8 mouse cellular contexts compared by ENCODE assay signal in genomic region chr9:44125546-44126428, GRCm38 (mm10). TPM values are rescaled to one million over a fixed set of nuclear protein-coding genes. Genes with fewer than 3 reads are reported as not detected.
A peak's percentile ranks its signal among the peaks of the same experiment; 100 is the strongest.
DNase-seq lines count a peak whose midpoint lies in the region; ATAC-seq and TF ChIP-seq lines count a peak whose summit lies in the region.

No protein-coding gene starts in this region.

- peak overlapping the region; percentile 35 for H3K4me2 ChIP-seq in forebrain, embryonic 16.5 days (ENCODE audit: low read length)
- peak overlapping the region; percentile 6; the same call in 1 of the 2 replicates for H3K4me2 ChIP-seq in lung, embryonic 14.5 days

- peak; percentile 81 for ATAC-seq in forebrain, embryonic 16.5 days
- ATAC-seq in lung, embryonic 14.5 days (ENCODE audit: insufficient read depth) = peak; percentile 7; the same call in 1 of the 2 replicates

- peak overlapping the region; percentile 9; the same call in 1 of the 2 replicates for H3K27ac ChIP-seq in forebrain, embryonic 16.5 days (ENCODE audit: low read length)
- peak overlapping the region; percentile 51 for H3K27ac ChIP-seq in layer of hippocampus, adult 2 months
- H3K27ac ChIP-seq in lung, embryonic 14.5 days (ENCODE audit: low read depth) = peak overlapping the region; percentile 26; the same call in 1 of the 2 replicates

- H3K27me3 ChIP-seq in forebrain, embryonic 16.5 days (replicated peaks; ENCODE audit: control insufficient read depth, insufficient read depth, low read length) = peaks cover 2% of the 10 kb centered on the region
- H3K27me3 ChIP-seq in lung, embryonic 14.5 days (ENCODE audit: insufficient read depth, low read length) = no peaks in the 10 kb centered on the region

- H3K36me3 ChIP-seq in forebrain, embryonic 16.5 days (ENCODE audit: control insufficient read depth, insufficient read depth) = no peaks in the 10 kb centered on the region
- no peaks in the 10 kb centered on the region for H3K36me3 ChIP-seq in lung, embryonic 14.5 days (ENCODE audit: insufficient read depth)

- no peaks in the 10 kb centered on the region for H3K9me3 ChIP-seq in forebrain, embryonic 16.5 days (ENCODE audit: control insufficient read depth, low read length)
- H3K9me3 ChIP-seq in lung, embryonic 14.5 days (ENCODE audit: low read depth, low read length) = no peaks in the 10 kb centered on the region

- H3K4me3 ChIP-seq in forebrain, embryonic 16.5 days (replicated peaks; ENCODE audit: low read length) = peak overlapping the region; percentile 3; the same call in 1 of the 2 replicates
- peak overlapping the region; percentile 19; the same call in 1 of the 2 replicates for H3K4me3 ChIP-seq in layer of hippocampus, adult 2 months
- H3K4me3 ChIP-seq in lung, embryonic 14.5 days (ENCODE audit: low read depth, low read length) = no peak overlapping the region

- peak; percentile 93 for DNase-seq in NIH3T3 (ENCODE audit: low read depth)
- DNase-seq in cerebellum, adult 18-20 months = peak; percentile 86 to 93
- DNase-seq in heart, postnatal 25 days (ENCODE audit: low spot score) = peak; percentile 63
- peak; percentile 88 to 89 for DNase-seq in layer of hippocampus, adult 2 months (ENCODE audit: low spot score in 2 of 2)
- peak; percentile 97 for DNase-seq in lung, embryonic 14.5 days
- DNase-seq in retina, adult 2 months (ENCODE audit: low read depth, low spot score) = peak; percentile 69
- peak; percentile 90 for DNase-seq in thymus, postnatal 4 days

- H3K9ac ChIP-seq in forebrain, embryonic 16.5 days (replicated peaks; ENCODE audit: low read depth, low read length) = no peak overlapping the region; the same call in 1 of the 2 replicates
- H3K9ac ChIP-seq in lung, embryonic 14.5 days = no peak overlapping the region

- WGBS in forebrain, embryonic 16.5 days = 25% methylated on average over 18 of the region's 18 CpGs
- 24% methylated on average over 18 of the region's 18 CpGs for WGBS in lung, embryonic 14.5 days

- H3K4me1 ChIP-seq in forebrain, embryonic 16.5 days (replicated peaks; ENCODE audit: control insufficient read depth, insufficient read depth, low read length) = peaks cover 20% of the 10 kb centered on the region
- 0 out of 2 replicates have a peak, but pooled peaks cover 11% of the 10 kb centered on the region for H3K4me1 ChIP-seq in lung, embryonic 14.5 days (ENCODE audit: insufficient read depth)

- TF ChIP-seq CTCF in layer of hippocampus, adult 2 months (conservative IDR thresholded peaks at IDR 0.05) = peak; percentile 92
- peak; percentile 90 for TF ChIP-seq CTCF in lung, embryonic 14.5 days (IDR thresholded peaks at IDR 0.05; ENCODE audit: low read depth)

- intact Hi-C loops in heart, postnatal 25 days (cut with DNase I) = loop anchor here (2.0 to 10.0 kb wide), 3 partner anchors 19 to 267 kb away; partner anchors contain the start of gene Cbl

RNA-seq across cellular contexts. Expression of gene Mcam, which starts 8.5 kb away (rescaled TPM):
- polyA plus RNA-seq in forebrain, embryonic 16.5 days (2015; fragmentation: Nextera tagmentation; extraction: Ambion mirVana) = 12.9 and 15.0 TPM in 2 replicates
- total RNA-seq in heart, postnatal 25 days (2021) = 10 to 100 TPM; 38.9 to 40.4 TPM
- 10 to 100 TPM; 10.1 to 15.9 TPM for total RNA-seq in layer of hippocampus, adult 2 months (2021)
- 84.9 and 87.7 TPM in 2 replicates for polyA plus RNA-seq in lung, embryonic 14.5 days (2014; fragmentation: Nextera tagmentation; extraction: Ambion mirVana)

RNA-seq across cellular contexts. Expression of gene Rnf26, which starts 12.5 kb away (rescaled TPM):
- polyA plus RNA-seq in forebrain, embryonic 16.5 days (2015; fragmentation: Nextera tagmentation; extraction: Ambion mirVana) = 33.4 and 43.2 TPM in 2 replicates
- total RNA-seq in heart, postnatal 25 days (2021) = 1 to 10 TPM; 7.7 to 8.1 TPM
- total RNA-seq in layer of hippocampus, adult 2 months (2021) = 10 to 100 TPM; 29.2 to 30.7 TPM
- 85.6 and 89.2 TPM in 2 replicates for polyA plus RNA-seq in lung, embryonic 14.5 days (2014; fragmentation: Nextera tagmentation; extraction: Ambion mirVana)

RNA-seq across cellular contexts. Expression of gene Gm49380, which starts 12.5 kb away (rescaled TPM):
- polyA plus RNA-seq in forebrain, embryonic 16.5 days (2015; fragmentation: Nextera tagmentation; extraction: Ambion mirVana) = 0.15 and 0.16 TPM in 2 replicates
- under 1 TPM in 1 of 2 experiments, not detected in 1; 0.11 TPM for total RNA-seq in heart, postnatal 25 days (2021)
- total RNA-seq in layer of hippocampus, adult 2 months (2021) = under 1 TPM; 0.27 to 0.38 TPM
- 0.08 and 0.32 TPM in 2 replicates for polyA plus RNA-seq in lung, embryonic 14.5 days (2014; fragmentation: Nextera tagmentation; extraction: Ambion mirVana)

RNA-seq across cellular contexts. Expression of gene C1qtnf5, which starts 18.7 kb away (rescaled TPM):
- polyA plus RNA-seq in forebrain, embryonic 16.5 days (2015; fragmentation: Nextera tagmentation; extraction: Ambion mirVana) = 2.3 and 2.7 TPM in 2 replicates
- 10 to 100 TPM in 1 of 2 experiments, 1 to 10 TPM in 1; 9.7 to 10.9 TPM for total RNA-seq in heart, postnatal 25 days (2021)
- total RNA-seq in layer of hippocampus, adult 2 months (2021) = 10 to 100 TPM; 12.3 to 14.4 TPM
- 4.7 and 5.0 TPM in 2 replicates for polyA plus RNA-seq in lung, embryonic 14.5 days (2014; fragmentation: Nextera tagmentation; extraction: Ambion mirVana)

RNA-seq across cellular contexts. Expression of gene Mfrp, which starts 24.3 kb away (rescaled TPM):
- 0.12 TPM in 1 of 2 replicates, not detected in the other for polyA plus RNA-seq in forebrain, embryonic 16.5 days (2015; fragmentation: Nextera tagmentation; extraction: Ambion mirVana)
- not detected for total RNA-seq in heart, postnatal 25 days (2021)
- total RNA-seq in layer of hippocampus, adult 2 months (2021) = 1 to 10 TPM in 1 of 2 experiments, not detected in 1; 1.3 TPM
- 0.07 and 0.11 TPM in 2 replicates for polyA plus RNA-seq in lung, embryonic 14.5 days (2014; fragmentation: Nextera tagmentation; extraction: Ambion mirVana)
